Mouse (Mus musculus) layer of hippocampus, adult 2 months (tissue): Measurements from ENCODE around the gene Clcnka. TPM values are rescaled to one million over a fixed set of nuclear protein-coding genes. Genes with fewer than 3 reads are reported as not detected.

Experiments
- DNase-seq, 2 experiments: peaks; one replicate each; pipeline ENCODE4 v3.0.0; 2022; ENCODE audit warnings: low spot score in 2 of 2
- H3K27ac ChIP-seq: fragments of 200-600 bp; 2 replicates; pipeline ENCODE4 v1.8.1; 2022
- H3K4me3 ChIP-seq: fragments of 200-600 bp; 2 replicates; pipeline ENCODE4 v1.8.1; 2022; ENCODE audit warnings: mild to moderate bottlenecking
- CTCF ChIP-seq: fragments of 200-600 bp; conservative IDR thresholded peaks from 2 replicates; pipeline ENCODE4 v1.8.1; 2022; ENCODE audit warnings: antibody characterized with exemption, mild to moderate bottlenecking, moderate library complexity
- long read RNA-seq, 2 experiments: library from polyadenylated mRNA; stranded (forward); transcript quantifications; one replicate each; pipeline ENCODE4 v2.0.0; 2021; ENCODE audit warnings: borderline mapping rate in 2 of 2
- total RNA-seq, 2 experiments: library from RNA; stranded (reverse); gene quantifications; 2 replicates each; pipeline ENCODE4 v1.2.3; 2021

Clcnka gene
- total RNA-seq = not detected
- long read RNA-seq, experiment 1 = 0 reads
- long read RNA-seq, experiment 2 = 0 reads

DNA sequence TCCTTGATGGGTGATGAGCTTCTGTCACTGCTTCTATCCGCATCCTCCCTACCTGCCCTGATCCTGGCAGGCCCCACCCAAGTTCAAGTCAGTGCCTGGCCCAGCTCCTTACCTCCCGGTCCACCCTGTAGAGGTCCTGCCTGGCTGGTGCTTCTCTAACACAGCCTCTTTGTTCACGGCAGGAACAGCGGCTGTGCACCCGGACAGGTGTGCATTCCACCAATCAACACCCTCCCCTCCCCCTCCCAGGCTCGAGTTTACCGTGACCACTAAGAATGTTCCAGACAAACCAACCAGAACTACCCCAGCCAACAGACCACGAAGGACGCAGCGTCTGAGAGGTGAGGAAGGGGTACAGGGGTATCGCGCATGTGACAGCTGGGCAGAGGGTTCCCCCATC lies at the start of gene Clcnka:
Gene Clcnka, minus strand, starts transcription at position 180 of the 400 bp plus-strand sequence.
- TF ChIP-seq CTCF = no peak
- Histone ChIP-seq H3K4me3 (no peak within 1 kb of the TSS), H3K27ac (no peak within 1 kb of the TSS)
- no peak for DNase-seq

DNA sequence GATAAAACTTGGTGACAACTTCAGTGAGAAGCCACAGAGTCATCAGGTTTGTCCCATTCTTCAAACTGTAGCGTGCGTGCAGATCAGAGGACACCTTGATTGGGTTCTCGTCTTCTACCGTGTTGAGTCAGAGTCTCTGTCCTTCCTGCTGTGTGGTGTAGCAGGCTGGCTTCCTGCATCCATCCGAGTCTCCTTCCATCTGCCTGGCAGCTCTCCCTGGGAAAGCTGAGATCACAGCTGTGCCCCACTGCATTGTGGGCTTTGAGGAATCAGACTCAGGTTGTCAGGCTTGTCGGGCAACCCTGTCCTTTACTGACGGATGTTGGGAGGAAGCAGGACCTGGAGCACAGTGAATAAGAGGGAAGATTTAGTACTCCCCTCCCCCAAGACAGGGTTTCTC lies 47.7 kb upstream of the Clcnka start:
- TF ChIP-seq CTCF = no peak
- Histone ChIP-seq H3K4me3 (no peak overlapping the region), H3K27ac (no peak overlapping the region)
- DNase-seq = no peak

DNA sequence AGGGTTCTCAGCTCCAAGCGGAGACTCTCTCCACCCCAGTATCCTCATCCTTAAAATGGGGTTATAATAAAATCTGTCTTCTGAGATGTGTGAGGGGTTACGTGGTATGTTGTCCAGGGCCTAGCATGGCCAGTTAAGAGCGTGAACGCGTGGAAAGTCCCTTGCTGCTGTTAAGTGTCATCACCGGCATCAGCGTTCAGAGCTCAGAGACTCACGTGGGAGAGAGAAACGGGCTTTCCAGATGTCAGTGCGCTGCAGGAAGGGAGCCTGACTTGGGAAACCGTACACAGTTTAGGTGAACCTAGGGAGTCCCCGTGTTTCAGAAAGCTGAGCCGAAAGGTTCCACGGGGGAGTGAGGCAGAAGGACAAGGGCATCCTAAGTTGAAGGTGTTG lies 46.8 kb upstream of the Clcnka start:
- H3K4me3 ChIP-seq = peak overlapping the region; percentile 90
- DNase-seq = no peak
- H3K27ac ChIP-seq = peak overlapping the region; percentile 93
- no peak for TF ChIP-seq CTCF

DNA sequence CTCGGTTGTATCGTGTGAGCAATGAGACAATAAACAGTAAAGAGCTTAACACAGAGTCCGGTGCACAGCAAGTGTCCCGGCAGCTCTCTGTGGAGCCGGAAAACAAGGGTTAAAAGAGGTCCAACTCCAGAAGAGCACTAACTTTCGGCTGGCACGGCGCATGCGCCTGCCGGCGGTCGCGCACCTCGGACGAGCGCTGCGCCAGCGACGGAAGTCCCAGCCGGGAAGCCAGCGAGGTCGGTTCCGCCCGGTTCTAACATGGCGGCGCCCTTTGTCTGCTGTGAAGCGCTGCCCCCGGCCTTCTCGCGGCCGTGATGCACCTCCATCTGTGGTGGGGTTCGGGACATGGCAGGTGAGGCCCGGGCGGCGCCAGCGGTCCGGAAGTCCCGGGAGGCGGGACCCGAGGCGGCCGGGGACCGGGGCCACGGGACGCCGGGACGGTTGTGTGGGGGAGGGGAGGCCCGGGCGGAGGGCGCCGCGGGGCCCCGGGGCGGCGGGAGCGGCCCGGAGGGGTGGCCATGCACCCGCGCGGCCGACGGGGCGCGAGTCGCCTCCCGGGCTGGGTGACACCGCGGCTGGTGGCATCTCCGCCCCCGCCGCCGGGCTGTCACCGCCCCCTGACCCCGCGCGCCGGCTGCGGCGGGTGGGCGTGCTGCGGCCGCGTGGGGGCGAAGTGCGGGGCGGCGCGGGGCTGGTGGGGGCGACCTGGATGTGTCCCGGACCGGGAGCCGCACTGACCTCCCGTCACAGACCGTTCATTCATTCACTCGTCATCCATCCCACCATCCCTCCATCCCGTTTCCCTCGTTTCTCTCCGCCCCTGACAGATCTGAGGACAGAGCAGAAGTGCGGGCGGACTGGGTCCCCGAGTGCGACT lies 46.2 kb upstream of the Clcnka start, which contains the start of gene Zbtb17:
Gene Zbtb17, plus strand, starts transcription at position 204 of the 877 bp plus-strand sequence.
- H3K27ac ChIP-seq = peak within 1 kb of the TSS; percentile 93
- H3K4me3 ChIP-seq = peak within 1 kb of the TSS; percentile 90
- DNase-seq = peak; percentile 86 to 89
- no peak for TF ChIP-seq CTCF

DNA sequence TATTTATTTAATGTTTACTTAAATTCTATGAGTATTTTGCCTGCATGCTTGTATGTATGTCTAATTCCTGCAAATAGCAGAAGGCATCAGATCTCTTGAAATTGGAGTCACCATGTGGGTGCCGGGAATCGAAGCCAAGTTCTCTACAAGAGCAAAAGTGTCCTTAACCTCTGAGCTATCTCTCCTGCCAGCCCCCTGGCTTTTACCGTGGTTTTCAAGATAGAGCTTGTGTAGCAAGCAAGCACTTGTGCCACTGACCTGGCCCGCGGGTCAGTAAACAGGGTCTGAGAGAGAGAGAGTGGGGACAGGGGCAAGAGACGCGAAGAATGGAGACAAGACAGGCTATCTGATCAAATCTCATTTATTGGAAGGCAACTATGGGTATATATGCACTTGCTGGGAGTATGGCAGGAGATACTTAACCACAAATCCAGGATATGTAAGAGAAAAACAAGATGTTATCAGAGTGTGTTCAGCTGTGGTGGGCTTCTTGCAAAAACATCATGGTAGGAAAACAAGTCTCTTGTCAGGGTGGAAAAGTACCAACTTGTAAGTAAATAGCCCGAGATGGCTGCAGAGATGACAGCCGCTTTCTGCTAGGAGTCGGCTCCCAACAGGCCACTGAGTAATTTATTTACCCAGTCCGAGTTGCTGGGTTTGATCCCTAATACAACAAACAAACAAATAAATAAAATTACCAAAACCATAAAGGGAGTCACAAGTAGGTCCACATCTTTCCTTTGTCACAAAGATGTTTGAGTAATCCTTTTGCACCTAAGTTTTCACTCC lies 45.3 kb upstream of the Clcnka start:
- Histone ChIP-seq H3K27ac (peak overlapping the region; percentile 93), H3K4me3 (peak overlapping the region; percentile 90)
- DNase-seq = no peak
- no peak for TF ChIP-seq CTCF

DNA sequence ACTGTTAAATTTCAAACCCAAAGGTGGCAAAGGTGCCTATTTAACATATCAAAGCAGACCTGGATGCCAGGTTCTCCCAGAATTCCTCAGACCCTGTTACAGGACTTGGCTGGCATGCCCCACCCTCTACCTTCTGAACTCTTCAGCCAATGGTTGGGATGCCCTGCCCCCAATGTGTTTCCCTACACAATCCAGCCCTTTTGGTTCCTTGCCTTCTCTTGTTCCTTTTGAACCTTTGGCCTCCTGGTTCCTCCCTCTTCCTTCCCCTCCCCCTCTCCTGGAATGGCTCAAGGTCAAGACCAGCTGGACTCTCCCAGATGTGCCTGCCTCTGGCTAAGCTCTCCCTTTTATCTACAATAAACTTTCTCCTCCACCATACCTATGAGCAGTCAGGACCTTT lies 42.4 kb upstream of the Clcnka start:
- H3K4me3 ChIP-seq = no peak overlapping the region
- no peak for DNase-seq
- TF ChIP-seq CTCF = no peak
- no peak overlapping the region for H3K27ac ChIP-seq

DNA sequence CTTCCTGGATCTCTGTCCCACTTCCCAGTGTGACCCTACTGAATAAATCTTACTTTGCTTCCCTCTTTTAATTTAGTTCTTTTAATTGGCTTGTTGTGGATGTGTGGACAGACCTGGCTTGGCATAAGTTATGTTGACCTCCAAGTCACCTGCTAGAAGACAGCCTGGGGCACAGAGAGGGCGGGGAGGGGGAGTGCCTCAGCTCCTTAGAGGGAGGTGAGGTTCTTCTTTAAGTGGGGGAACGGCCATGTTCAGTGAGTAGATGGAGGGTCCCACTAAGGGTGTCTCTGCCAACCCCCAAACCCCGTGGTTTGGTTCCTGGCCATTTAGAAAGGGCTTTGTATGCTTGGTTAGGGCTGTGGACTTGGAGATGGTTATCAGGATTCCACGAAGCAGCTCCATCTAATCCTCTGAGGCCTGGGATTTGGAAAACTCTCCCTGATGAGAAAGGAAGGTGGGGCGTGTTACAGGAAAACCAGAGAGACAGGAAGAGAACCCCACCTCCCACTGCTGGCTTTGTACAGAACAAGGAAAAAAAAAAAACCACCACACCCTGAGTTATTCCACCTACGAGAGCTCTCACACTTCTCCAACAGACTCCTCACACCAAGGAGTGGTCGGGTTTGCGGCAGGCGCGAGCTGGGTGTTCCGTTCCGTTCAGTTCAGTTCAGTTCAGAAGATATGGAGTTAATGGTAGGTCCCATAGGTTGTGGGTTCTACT lies 40.7 kb upstream of the Clcnka start:
- Histone ChIP-seq H3K27ac (peak overlapping the region; percentile 39), H3K4me3 (no peak overlapping the region)
- DNase-seq = no peak
- TF ChIP-seq CTCF = no peak

DNA sequence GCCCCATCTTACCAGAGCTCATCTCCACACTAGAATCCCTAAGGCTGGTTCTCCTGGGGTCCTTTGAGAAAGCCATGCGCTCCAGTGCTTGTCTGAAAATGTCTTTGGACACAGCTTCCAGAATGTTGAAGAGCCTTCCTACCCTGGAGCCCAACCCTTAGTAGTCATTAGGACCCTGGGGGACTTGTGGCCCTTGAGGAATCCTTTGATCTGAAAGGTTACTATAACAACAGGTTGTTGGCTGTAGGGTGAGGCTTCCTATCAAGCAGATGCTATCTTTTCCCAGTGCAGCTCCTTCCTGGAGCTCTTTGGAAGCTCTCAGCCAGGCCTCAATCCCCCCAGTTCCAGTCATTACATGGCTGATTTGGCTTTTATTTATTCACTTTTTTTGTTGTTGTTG lies 37.5 kb upstream of the Clcnka start, which contains the start of gene Srarp:
Gene Srarp, minus strand, starts transcription at position 132 of the 400 bp plus-strand sequence.
- Histone ChIP-seq H3K27ac (peak within 1 kb of the TSS; percentile 55; the same call in 1 of the 2 replicates), H3K4me3 (peak within 1 kb of the TSS; percentile 24; the same call in 1 of the 2 replicates)
- DNase-seq = no peak
- TF ChIP-seq CTCF = no peak

DNA sequence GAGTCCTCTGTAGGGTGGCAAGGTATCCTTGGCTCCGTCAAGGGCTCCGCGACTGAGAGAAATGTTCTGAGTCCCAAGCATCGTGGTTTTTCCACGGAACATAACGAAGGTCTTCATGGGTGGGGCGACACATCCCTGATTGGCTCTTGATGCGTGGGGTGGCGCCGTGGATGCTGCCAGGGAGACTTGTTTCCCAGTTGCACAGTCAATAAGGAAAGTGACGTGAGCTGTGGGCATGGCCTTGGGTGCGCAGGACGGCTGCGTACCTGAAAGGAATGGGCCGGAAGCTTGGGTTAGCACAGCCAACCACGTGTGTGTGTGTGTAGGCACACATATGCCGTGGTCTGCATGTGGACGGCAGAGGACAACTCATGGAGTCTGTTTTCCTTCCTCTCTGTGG lies 34.7 kb upstream of the Clcnka start:
- no peak for DNase-seq
- H3K27ac ChIP-seq = peak overlapping the region; percentile 46; the same call in 1 of the 2 replicates
- peak overlapping the region; percentile 18; the same call in 1 of the 2 replicates for H3K4me3 ChIP-seq
- TF ChIP-seq CTCF = no peak

DNA sequence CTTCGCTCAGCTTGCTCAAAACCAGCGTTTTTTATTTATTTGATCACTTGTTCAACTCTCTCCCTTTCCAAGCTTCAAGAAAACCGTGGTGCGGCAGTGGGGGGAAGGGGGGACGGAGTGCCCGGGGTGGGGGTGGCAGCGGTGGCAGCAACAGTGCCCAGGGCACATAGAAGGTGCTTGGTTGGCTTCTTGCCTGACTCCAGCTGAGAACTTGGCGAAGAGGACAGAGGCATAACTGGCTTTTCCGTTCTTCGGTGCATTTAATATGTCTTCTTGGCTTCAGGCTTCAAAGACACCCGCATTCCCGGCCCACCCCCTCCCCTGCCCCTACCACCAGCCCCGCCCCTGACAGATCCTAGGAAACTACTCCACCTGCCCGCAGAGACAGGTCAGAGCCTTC lies 34.1 kb upstream of the Clcnka start:
- Histone ChIP-seq H3K27ac (no peak overlapping the region; the same call in 1 of the 2 replicates), H3K4me3 (no peak overlapping the region; the same call in 1 of the 2 replicates)
- DNase-seq = no peak
- no peak for TF ChIP-seq CTCF

DNA sequence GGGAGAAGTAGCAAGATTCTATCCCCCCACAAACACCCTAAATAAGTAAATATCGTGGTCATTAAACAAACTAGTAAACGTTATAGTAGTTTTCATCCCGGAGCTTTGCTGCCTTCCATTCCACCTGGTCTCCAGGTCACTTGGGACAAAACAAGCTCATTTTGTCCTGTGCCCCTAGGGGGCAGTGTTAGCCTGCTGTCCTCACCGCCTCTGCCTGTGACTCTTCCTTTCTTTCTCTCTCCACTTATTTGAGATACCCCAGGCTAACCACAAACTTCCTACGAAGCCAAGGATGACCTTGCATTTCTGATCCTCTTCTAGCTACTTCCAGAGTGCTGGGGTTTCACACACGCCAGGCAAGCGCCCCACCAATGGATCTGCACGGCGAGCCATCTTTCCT lies 32.5 kb upstream of the Clcnka start:
- peak; percentile 97 for TF ChIP-seq CTCF
- Histone ChIP-seq H3K4me3 (no peak overlapping the region), H3K27ac (no peak overlapping the region)
- DNase-seq = peak; percentile 59 to 73

DNA sequence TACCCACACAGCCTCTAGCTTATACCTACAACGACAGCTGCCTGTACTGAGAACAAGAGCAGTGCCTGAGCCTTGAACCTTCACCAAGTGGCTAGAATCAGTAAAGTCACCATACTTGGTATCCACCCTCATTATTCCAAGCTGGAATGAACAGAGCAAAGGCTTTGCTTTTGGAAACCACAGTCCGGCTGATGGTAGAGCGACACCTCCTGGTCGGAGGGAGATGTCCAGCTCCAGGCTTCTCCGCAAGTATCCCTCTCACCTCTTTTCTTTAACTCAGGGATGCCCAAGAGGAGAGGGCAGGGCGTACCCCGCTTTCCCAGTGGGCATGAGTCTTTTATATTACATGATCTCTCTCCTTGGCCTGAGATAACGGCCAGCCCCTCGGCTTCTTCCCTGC lies 31.3 kb upstream of the Clcnka start:
- Histone ChIP-seq H3K4me3 (no peak overlapping the region), H3K27ac (no peak overlapping the region)
- DNase-seq = no peak
- peak; percentile 74 for TF ChIP-seq CTCF

DNA sequence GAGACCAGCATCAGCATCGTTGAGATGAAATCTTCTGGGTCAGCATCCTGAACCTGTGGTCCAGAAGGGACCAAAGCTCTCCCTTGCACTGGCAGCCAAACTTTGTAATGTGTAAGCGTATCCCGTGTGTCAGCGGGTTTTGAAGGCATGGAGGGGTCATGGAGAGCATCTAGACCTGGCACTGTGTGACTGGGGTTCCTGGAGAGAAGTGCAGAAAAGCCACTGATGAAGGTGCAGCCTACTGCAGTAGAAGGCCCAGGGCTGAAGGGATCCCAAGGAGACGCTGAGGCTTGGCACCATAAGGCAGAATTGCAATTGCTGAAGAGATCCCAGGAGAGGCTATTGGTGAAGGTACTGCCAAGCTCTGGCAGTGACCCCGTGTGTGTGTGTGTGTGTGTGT lies 30.9 kb upstream of the Clcnka start:
- Histone ChIP-seq H3K4me3 (no peak overlapping the region), H3K27ac (no peak overlapping the region)
- no peak for TF ChIP-seq CTCF
- no peak for DNase-seq
